8 mouse cellular contexts compared by ENCODE assay signal in the genomic region with DNA sequence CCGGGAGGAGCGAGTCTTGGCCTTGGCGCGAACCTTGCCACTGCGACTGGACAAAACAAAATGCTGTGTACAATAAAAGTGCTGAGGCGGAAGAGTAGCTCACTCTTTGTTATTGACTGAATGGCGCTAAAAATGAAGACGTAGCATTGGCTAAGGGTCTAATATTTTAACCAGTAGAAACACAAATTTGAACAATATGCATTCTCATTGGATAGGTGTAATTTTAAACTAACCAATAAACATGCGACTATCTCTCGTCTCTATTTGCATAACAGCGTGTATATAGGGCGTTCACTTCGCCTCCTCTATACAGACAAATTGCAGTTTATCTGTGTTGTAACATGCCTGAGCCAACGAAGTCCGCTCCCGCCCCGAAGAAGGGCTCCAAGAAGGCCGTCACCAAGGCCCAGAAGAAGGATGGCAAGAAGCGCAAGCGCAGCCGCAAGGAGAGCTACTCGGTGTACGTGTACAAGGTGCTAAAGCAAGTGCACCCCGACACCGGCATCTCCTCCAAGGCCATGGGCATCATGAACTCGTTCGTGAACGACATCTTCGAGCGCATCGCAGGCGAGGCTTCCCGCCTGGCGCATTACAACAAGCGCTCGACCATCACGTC. TPM values are rescaled to one million over a fixed set of nuclear protein-coding genes. Genes with fewer than 3 reads are reported as not detected.
DNase-seq lines count a peak whose midpoint lies in the region; ATAC-seq and TF ChIP-seq lines count a peak whose summit lies in the region.
"Not testable (repeated sequence)": the region's sequence is repeated elsewhere in the genome, so short reads cannot be mapped to it uniquely, and the experiment has no call there.

A gene (plus strand): TSS at position 288 of the 616 bp plus-strand sequence.

- peak within 1 kb of the TSS; percentile 85 for H3K27ac ChIP-seq in hindbrain, embryonic 14.5 days
- 0 out of 2 replicates have a peak within 1 kb of the TSS, but pooled peaks have one; percentile 32 for H3K27ac ChIP-seq in lung, postnatal 0 days (ENCODE audit: low read length)

- not testable (repeated sequence) for TF ChIP-seq EP300 in lung, postnatal 0 days (IDR thresholded peaks at IDR 0.05)

- H3K36me3 ChIP-seq in hindbrain, embryonic 14.5 days (replicated peaks; ENCODE audit: control insufficient read depth, insufficient read depth); lung, postnatal 0 days (ENCODE audit: insufficient read depth, low read length): not testable (repeated sequence)

- not testable (repeated sequence) for H3K9me3 ChIP-seq in hindbrain, embryonic 14.5 days (ENCODE audit: control insufficient read depth, low read length); lung, postnatal 0 days (ENCODE audit: low read length)

- peaks cover 20% of the 10 kb centered on the region for H3K4me1 ChIP-seq in hindbrain, embryonic 14.5 days (replicated peaks; ENCODE audit: control insufficient read depth, insufficient read depth, low read length)
- H3K4me1 ChIP-seq in lung, postnatal 0 days (ENCODE audit: insufficient read depth, low read depth, low read length), result not testable (repeated sequence)

- WGBS in hindbrain, embryonic 14.5 days, result under 1% methylated on average over 37 of the region's 37 CpGs
- under 1% methylated on average over 25 of the region's 37 CpGs for WGBS in lung, postnatal 0 days

- not testable (repeated sequence) for TF ChIP-seq CTCF in lung, postnatal 0 days (IDR thresholded peaks at IDR 0.05)

- DNase-seq in T-cell, adult 2 months (ENCODE audit: low spot score), result peak; percentile 53
- peak; percentile 66 to 68 for DNase-seq in cerebellum, postnatal 25 days
- peak; percentile 37 to 58 for DNase-seq in frontal cortex, postnatal 25 days (ENCODE audit: low spot score in 2 of 2)
- peak; percentile 91 for DNase-seq in hindbrain, embryonic 14.5 days (ENCODE audit: low spot score)
- DNase-seq in layer of hippocampus, postnatal 14 days (ENCODE audit: low spot score in 2 of 2), result peak; percentile 62 to 89
- DNase-seq in lung, postnatal 0 days (ENCODE audit: low spot score), result peak; percentile 99
- peak; percentile 55 for DNase-seq in ovary, adult 18-20 months (ENCODE audit: low spot score)
- DNase-seq in thymus, postnatal 14 days, result peak; percentile 80

- not testable (repeated sequence) for H3K27me3 ChIP-seq in hindbrain, embryonic 14.5 days (ENCODE audit: control insufficient read depth, insufficient read depth, low read length); lung, postnatal 0 days (replicated peaks; ENCODE audit: insufficient read depth, low read length)

- ATAC-seq in hindbrain, embryonic 14.5 days (ENCODE audit: low FRiP score), result peak; percentile 97
- ATAC-seq in lung, postnatal 0 days, result peak; percentile 97

- peak within 1 kb of the TSS; percentile 34 for H3K4me3 ChIP-seq in hindbrain, embryonic 14.5 days (replicated peaks; ENCODE audit: low read length)
- H3K4me3 ChIP-seq in lung, postnatal 0 days (ENCODE audit: low read depth, low read length), result peak within 1 kb of the TSS; percentile 29

- peak within 1 kb of the TSS; percentile 69 for H3K4me2 ChIP-seq in hindbrain, embryonic 14.5 days (replicated peaks)
- peak within 1 kb of the TSS; percentile 58 for H3K4me2 ChIP-seq in lung, postnatal 0 days (replicated peaks; ENCODE audit: low read depth, low read length)

- H3K9ac ChIP-seq in hindbrain, embryonic 14.5 days, result peak within 1 kb of the TSS; percentile 53
- H3K9ac ChIP-seq in lung, postnatal 0 days (replicated peaks; ENCODE audit: low read depth), result not testable (repeated sequence)

RNA-seq across cellular contexts. Expression of the gene that starts here (rescaled TPM):
- 1.4 TPM in 2 replicates for polyA plus RNA-seq in hindbrain, embryonic 14.5 days (2014; fragmentation: Nextera tagmentation; extraction: Ambion mirVana)
- 10 to 100 TPM in 1 of 2 experiments, 1 to 10 TPM in 1; 8.6 to 12.7 TPM for total RNA-seq in layer of hippocampus, postnatal 14 days (2021)
- polyA plus RNA-seq in lung, postnatal 0 days (2015; fragmentation: Nextera tagmentation; extraction: Ambion mirVana), result 0.66 and 0.67 TPM in 2 replicates

Comparison
In these comparisons a context has a peak if more than half of its experiments do, and no peak if none do; other contexts are left out.
1. Peak in every context shown above with its lines: DNase-seq, ATAC-seq, H3K4me3 ChIP-seq and H3K27ac ChIP-seq.
2. Peak in DNase-seq, ATAC-seq, H3K4me3 ChIP-seq, H3K27ac ChIP-seq and H3K4me2 ChIP-seq in lung, postnatal 0 days; RNA of the gene not detected or under 1 TPM.
3. DNase-seq: peak in every context shown above with its lines; median percentile 99 in lung, postnatal 0 days; 91 in hindbrain, embryonic 14.5 days; 80 in thymus, postnatal 14 days; 76 in layer of hippocampus, postnatal 14 days; 67 in cerebellum, postnatal 25 days; 55 in ovary, adult 18-20 months; 53 in T-cell, adult 2 months; 48 in frontal cortex, postnatal 25 days.